Mouse (Mus musculus) cerebellum, postnatal 25 days (tissue): Measurements from ENCODE around the gene Snx30.

Source experiments
- DNase-seq, 2 experiments: peaks; one replicate each; pipeline ENCODE4 v3.0.0; 2021; ENCODE audit warnings: mixed read lengths in 2 of 2

Snx30 gene

GRCm38 (mm10) chr4:59914608-59915403 lies 109.2 kb downstream of the Snx30 start, which contains the start of gene Slc46a2:
Gene Slc46a2, minus strand, starts transcription at chr4:59915056.
- DNase-seq: peak; percentile 50 to 71

GRCm38 (mm10) chr4:59917966-59918365 lies 112.3 kb downstream of the Snx30 start:
- DNase-seq: no peak

GRCm38 (mm10) chr4:59925082-59925481 lies 119.4 kb downstream of the Snx30 start:
- no peak for DNase-seq

- DNase-seq: no peak
Measured at GRCm38 (mm10) chr4:59927666-59928065, 122.0 kb downstream of the Snx30 start.

- DNase-seq: peak; percentile 72 to 83
Measured at GRCm38 (mm10) chr4:59928347-59928746, 122.7 kb downstream of the Snx30 start.

- peak; percentile 31 to 34 for DNase-seq
Measured at GRCm38 (mm10) chr4:59932505-59933281, 127.1 kb downstream of the Snx30 start.

GRCm38 (mm10) chr4:59937543-59937942 lies 131.9 kb downstream of the Snx30 start:
- DNase-seq: no peak
